Mouse (Mus musculus) mouse embryonic stem cell (cell line): ENCODE results near the gene Ksr2.
"Not testable (repeated sequence)": the region's sequence is repeated elsewhere in the genome, so short reads cannot be mapped to it uniquely, and the experiment has no call there.

Experiments
- in situ Hi-C, 2 experiments: fragments of 300-500 bp; cut with MboI; formaldehyde crosslinking; loops; 1 replicate in 1 of 2; 3 replicates in 1 of 2; pipeline ENCODE4 v1.14.3; 2019 to 2020; ENCODE audit warnings: low sequenced_read_pairs in 2 of 2, low pct_unique_long_range_greater_than_20kb in 1 of 2, mixed read lengths in 1 of 2; ENCODE audit not compliant: unreplicated experiment in 1 of 2

Gene Ksr2

GRCm38 (mm10) chr5:117413507-117414501, at the start of gene Ksr2:
TSS of gene Ksr2 (plus strand) at chr5:117414000.
- in situ Hi-C loops: no loop called here

DNA sequence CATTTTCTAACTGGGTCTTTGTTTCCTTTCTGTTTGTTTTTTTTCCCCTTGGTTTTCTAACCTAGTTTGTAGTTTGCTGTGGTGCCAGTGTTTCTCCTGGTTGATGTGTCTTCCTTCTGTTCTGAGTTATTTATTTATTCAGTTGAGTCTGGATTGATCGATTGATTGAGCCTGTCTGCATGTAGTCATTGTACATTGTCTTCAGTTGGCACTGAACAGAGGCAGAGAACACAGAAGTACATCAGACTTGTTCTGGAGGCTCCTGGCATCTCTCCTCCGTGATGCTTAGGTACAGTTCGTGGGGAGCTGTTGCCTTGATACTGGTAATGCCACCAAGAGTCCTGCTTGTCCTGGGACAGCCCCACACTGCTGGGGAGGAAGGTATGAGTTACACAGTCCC, 49.0 kb upstream of the Ksr2 start:
- in situ Hi-C loops: no loop called here

DNA sequence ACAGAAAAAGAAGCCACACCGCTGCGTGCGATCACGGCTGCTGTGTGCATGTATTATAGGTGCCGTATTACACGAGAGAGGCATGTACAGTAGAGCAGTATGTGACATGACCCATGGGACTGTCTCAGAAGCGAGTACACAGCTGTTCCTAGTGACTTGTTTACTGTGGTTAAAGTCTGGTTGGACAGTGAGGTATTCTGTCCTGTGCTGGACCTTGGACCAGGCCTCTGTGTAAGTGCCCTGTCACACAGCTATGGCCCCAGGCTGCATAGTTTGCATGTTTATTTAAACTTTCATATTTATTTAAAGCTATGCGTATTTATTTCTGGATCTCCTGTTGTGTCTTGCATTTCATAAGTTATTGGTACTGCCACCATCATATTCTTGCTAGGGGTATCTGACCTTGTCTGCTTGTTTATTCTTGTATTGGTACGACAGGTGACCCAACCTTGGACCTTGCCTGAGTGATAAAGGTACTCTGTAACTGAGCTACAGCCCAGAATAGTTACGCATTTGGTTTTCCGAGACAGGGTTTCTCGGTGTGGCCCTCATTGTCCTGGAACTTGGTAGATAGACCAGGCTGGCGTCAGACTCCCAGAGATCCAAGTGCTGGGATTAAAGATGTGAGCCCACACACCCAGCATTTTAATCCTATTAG, 47.8 kb upstream of the Ksr2 start:
- in situ Hi-C loops: no loop called here

DNA sequence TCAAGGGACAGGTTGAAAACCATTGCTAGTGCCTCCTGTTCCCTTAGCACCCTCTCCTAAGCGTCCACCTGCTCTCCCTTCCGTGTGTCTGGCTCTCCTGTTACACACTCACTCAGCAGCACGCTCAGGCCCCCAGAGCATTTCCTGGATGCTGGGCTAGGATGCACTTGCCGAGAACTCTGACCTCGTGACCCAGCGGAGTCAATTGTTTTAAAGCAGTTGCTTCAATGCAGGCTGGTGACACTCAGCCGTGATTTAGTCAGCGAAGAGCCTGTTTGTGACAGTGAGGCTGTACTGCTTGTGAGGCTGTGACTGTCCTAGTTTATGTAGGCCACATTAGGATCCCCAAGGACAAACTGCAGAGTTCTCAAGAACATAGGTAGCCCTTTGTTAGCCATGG, 46.6 kb upstream of the Ksr2 start:
- in situ Hi-C loops: no loop called here

DNA sequence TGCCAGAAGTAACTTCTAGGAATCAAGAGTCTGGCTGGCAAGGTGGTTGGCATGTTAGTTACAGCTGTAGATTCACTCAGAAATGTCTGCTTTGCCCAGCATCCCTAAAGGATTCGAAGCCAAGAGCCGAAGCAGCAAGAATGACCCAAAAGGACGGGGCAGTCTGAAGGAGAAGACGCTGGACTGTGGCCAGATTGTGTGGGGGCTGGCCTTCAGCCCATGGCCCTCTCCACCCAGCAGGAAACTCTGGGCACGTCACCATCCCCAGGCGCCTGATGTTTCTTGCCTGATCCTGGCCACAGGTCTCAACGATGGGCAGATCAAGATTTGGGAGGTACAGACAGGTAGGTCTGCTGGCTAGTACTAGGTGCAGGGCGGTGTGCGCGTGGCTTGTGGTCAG, 43.2 kb upstream of the Ksr2 start:
- in situ Hi-C loops: no loop called here

- in situ Hi-C loops: no loop called here
Observed at GRCm38 (mm10) chr5:117373418-117373817, 40.4 kb upstream of the Ksr2 start.

GRCm38 (mm10) chr5:117374372-117375049, 39.3 kb upstream of the Ksr2 start:
- in situ Hi-C loops: no loop called here

GRCm38 (mm10) chr5:117376331-117376761, 37.5 kb upstream of the Ksr2 start:
- in situ Hi-C loops: no loop called here

DNA sequence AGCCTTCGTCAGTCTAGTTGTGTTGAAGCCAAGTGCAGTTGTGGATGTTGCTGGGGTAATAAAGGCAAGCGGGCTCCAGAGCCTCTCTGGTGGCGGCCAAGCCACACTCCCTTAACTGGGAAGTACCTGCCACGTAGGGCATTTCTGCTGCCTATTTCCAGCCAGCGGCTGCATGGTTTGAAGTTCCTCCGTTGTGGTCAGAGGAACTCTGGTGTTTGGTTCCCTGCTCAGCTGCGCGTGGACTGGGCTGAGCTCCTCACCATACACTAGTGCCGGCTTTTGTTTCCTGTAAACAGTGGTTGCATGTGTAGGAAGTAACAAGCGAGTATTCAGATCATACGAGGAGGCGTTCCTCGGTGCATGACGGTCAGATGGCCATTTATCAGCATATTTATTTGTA, 36.1 kb upstream of the Ksr2 start:
- in situ Hi-C loops: not testable (repeated sequence)

DNA sequence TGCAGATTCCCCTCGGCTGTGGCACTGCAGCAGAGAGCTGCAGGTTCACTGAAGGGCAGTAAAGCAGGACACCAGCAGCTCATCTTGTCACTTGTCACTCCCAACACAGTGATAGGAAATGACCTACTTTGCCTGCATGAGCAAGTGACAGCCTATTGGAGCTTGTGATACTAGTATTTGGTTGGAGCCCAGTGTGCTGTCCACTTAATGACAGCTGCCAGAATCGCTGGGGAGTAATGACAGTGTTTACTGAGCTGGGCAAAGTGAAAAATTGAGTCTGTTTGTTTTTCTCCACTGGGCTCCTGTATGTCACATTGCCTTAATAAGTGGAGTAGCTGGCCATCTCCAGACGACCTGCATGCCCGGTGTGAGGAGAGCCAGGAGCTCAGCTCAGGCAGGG, 33.6 kb upstream of the Ksr2 start:
- in situ Hi-C loops: no loop called here

GRCm38 (mm10) chr5:117381785-117382184, 32.0 kb upstream of the Ksr2 start:
- in situ Hi-C loops: no loop called here

DNA sequence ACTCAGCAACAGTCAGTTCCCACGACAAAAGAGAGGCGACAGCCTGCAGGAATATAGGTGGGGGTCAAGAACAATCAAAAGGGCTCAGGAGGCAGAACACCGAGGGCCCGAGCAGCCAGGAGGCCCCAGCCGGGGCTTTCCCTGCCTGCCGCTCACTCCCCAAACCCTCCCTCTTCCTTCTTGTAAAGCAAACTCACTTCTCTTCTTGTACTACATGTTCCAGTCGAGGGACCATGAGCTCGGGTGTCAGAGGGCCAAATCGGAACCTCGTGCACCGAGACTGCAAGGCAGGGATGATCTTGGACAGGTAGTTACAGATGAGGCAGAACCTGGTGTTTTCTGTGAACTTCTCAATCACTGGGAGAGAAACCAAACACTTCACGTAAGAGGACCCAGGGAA, 30.6 kb upstream of the Ksr2 start:
- in situ Hi-C loops: no loop called here

GRCm38 (mm10) chr5:117388296-117388751, 25.5 kb upstream of the Ksr2 start:
- in situ Hi-C loops: no loop called here

- in situ Hi-C loops: no loop called here
Observed at GRCm38 (mm10) chr5:117388877-117389276, 24.9 kb upstream of the Ksr2 start, which contains the start of gene Rfc5. TSS of gene Rfc5 (minus strand) at chr5:117389047.

- in situ Hi-C loops: no loop called here
Observed at GRCm38 (mm10) chr5:117390895-117391294, 22.9 kb upstream of the Ksr2 start.

DNA sequence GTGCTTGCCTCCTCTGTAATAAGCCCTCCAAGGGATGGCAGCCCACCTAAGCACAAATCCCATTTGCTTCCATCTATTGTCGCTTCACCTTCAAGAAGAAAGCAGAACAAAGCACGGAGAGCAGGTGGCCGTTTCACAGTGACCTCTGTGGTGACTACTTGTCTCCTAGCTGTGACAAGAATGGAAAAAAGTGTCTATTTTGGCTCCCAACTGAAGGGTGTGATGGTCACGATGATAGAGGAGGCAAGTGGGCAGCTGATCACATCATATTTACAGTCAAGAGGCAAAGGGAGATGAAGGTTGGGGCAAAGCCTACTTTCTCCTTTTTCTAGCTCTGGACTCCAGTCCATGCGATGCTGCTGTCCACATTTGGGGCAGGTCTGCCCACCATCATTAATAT, 18.0 kb upstream of the Ksr2 start:
- in situ Hi-C loops: no loop called here

- in situ Hi-C loops: no loop called here
Observed at GRCm38 (mm10) chr5:117396596-117397014, 17.2 kb upstream of the Ksr2 start.

DNA sequence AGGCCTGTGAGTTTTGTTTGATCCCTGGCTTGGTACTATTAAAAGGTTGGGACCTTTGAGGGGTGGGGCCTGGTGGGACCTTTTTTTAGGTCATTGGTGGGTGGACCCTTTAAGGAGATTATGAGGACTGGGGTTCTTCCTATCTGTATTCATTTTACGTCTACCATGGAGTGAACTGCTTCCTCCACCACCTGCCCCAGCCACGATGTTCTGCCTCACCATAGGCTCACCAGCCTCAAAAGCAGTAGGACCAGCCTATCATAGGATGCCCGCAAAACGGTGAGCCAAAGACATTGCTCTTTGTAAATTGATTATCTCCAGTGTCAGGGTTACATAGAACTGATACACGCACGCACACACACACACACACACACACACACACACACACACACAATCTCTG, 16.4 kb upstream of the Ksr2 start:
- in situ Hi-C loops: no loop called here

- in situ Hi-C loops: no loop called here
Observed at GRCm38 (mm10) chr5:117398007-117398550, 15.7 kb upstream of the Ksr2 start.
